Mouse (Mus musculus) CH12.LX (cell line): ENCODE measurements around the gene Slc9b1. TPM values are rescaled to one million over a fixed set of nuclear protein-coding genes. Genes with fewer than 3 reads are reported as not detected.
A peak's percentile ranks its signal among the peaks of the same experiment; 100 is the strongest.

ENCODE experiments used
- DNase-seq: peaks from one replicate; pipeline ENCODE4 v3.0.0-alpha.2; 2013; ENCODE audit errors: extremely low read depth
- H3K27ac ChIP-seq: 2 replicates; pipeline ENCODE4 v1.5.1; 2012; ENCODE audit warnings: low read depth, mild to moderate bottlenecking, control low read depth, moderate library complexity; ENCODE audit not compliant: insufficient read depth
- H3K27me3 ChIP-seq: replicated peaks from 2 replicates; pipeline ENCODE3; 2012; ENCODE audit warnings: inconsistent platforms
- H3K36me3 ChIP-seq, 2 experiments: replicated peaks in 1 of 2; 2 replicates each; pipeline versions ENCODE3 to v1.6.1; 2012; ENCODE audit warnings: inconsistent platforms in 1 of 2, low read length in 1 of 2, mild to moderate bottlenecking in 1 of 2, mixed read lengths in 1 of 2, moderate library complexity in 1 of 2; ENCODE audit not compliant: control insufficient read depth in 1 of 2, insufficient read depth in 1 of 2
- H3K4me1 ChIP-seq, 2 experiments: 2 replicates each; pipeline ENCODE4 v1.6.1; 2012; ENCODE audit warnings: inconsistent platforms in 1 of 2, moderate library complexity in 1 of 2; ENCODE audit not compliant: insufficient read depth in 2 of 2, control insufficient read depth in 1 of 2
- H3K4me2 ChIP-seq: 2 replicates; pipeline ENCODE4 v1.6.1; 2012; ENCODE audit warnings: low read depth, mild to moderate bottlenecking, control low read depth; ENCODE audit not compliant: poor library complexity, insufficient read depth, severe bottlenecking
- H3K4me3 ChIP-seq, 3 experiments: fragments of 150-350 bp in 1 of 3; sonication (generic) in 1 of 3; replicated peaks in 1 of 3; 2 replicates each; pipeline versions ENCODE3 to v1.5.1; 2011 to 2012; ENCODE audit warnings: low read depth in 2 of 3, low read length in 2 of 3, mild to moderate bottlenecking in 2 of 3, moderate library complexity in 2 of 3, control low read depth in 1 of 3, improper control_type of control experiment in 1 of 3, inconsistent platforms in 1 of 3, mixed read lengths in 1 of 3; ENCODE audit not compliant: poor library complexity in 1 of 3
- H3K79me2 ChIP-seq: replicated peaks from 2 replicates; pipeline ENCODE4 v1.6.1; 2012; ENCODE audit warnings: mild to moderate bottlenecking, moderate library complexity; ENCODE audit not compliant: control insufficient read depth, poor library complexity, insufficient read depth, severe bottlenecking; ENCODE audit errors: extremely low read depth
- H3K9ac ChIP-seq: 2 replicates; pipeline ENCODE4 v1.6.1; 2012; ENCODE audit warnings: low read depth, mild to moderate bottlenecking, control low read depth, moderate library complexity; ENCODE audit not compliant: insufficient read depth
- H3K9me3 ChIP-seq: replicated peaks from 2 replicates; pipeline ENCODE3; 2012; ENCODE audit warnings: low read length, inconsistent platforms, mixed read lengths
- BHLHE40 ChIP-seq: IDR thresholded peaks from 2 replicates; pipeline ENCODE4 v1.6.1; 2011; ENCODE audit warnings: mild to moderate bottlenecking, low read depth, low read length, improper control_type of control experiment
- CHD1 ChIP-seq: IDR thresholded peaks from 2 replicates; pipeline ENCODE4 v1.6.1; 2012; ENCODE audit warnings: low read depth, low read length, improper control_type of control experiment, inconsistent platforms
- CHD2 ChIP-seq: IDR thresholded peaks from 2 replicates; pipeline ENCODE4 v1.6.1; 2011; ENCODE audit warnings: low read length, improper control_type of control experiment
- CTCF ChIP-seq, 2 experiments: IDR thresholded peaks in 1 of 2; conservative IDR thresholded peaks in 1 of 2; 2 replicates each; pipeline ENCODE4 v1.5.1; 2011 to 2012; ENCODE audit warnings: low read depth in 2 of 2, low read length in 2 of 2, improper control_type of control experiment in 1 of 2, inconsistent platforms in 1 of 2, mild to moderate bottlenecking in 1 of 2, moderate library complexity in 1 of 2
- E2F4 ChIP-seq: IDR thresholded peaks from 2 replicates; pipeline ENCODE4 v1.6.1; 2011; ENCODE audit warnings: low read depth, low read length, improper control_type of control experiment; ENCODE audit not compliant: insufficient replicate concordance
- ELF1 ChIP-seq: IDR thresholded peaks from 2 replicates; pipeline ENCODE4 v1.6.1; 2014; ENCODE audit warnings: low read depth, mild to moderate bottlenecking, inconsistent platforms, low read length, improper control_type of control experiment
- EP300 ChIP-seq: IDR thresholded peaks from 2 replicates; pipeline ENCODE4 v1.6.1; 2011; ENCODE audit warnings: low read length, improper control_type of control experiment
- ETS1 ChIP-seq: conservative IDR thresholded peaks from 2 replicates; pipeline ENCODE4 v1.6.1; 2012; ENCODE audit warnings: low read depth, mild to moderate bottlenecking, inconsistent platforms, low read length, improper control_type of control experiment, moderate library complexity
- GABPA ChIP-seq: IDR thresholded peaks from 2 replicates; pipeline ENCODE4 v1.6.1; 2012; ENCODE audit warnings: low read depth, low read length, improper control_type of control experiment, inconsistent platforms; ENCODE audit not compliant: insufficient replicate concordance
- HCFC1 ChIP-seq: IDR thresholded peaks from 2 replicates; pipeline ENCODE4 v1.6.1; 2012; ENCODE audit warnings: low read depth, mild to moderate bottlenecking, inconsistent platforms, low read length, improper control_type of control experiment
- IRF4 ChIP-seq: IDR thresholded peaks from 2 replicates; pipeline ENCODE4 v1.6.1; 2014; ENCODE audit warnings: low read depth, mild to moderate bottlenecking, inconsistent platforms, low read length, improper control_type of control experiment
- JUN ChIP-seq: IDR thresholded peaks from 2 replicates; pipeline ENCODE4 v1.6.1; 2011; ENCODE audit warnings: low read depth, mild to moderate bottlenecking, low read length, improper control_type of control experiment, moderate library complexity; ENCODE audit not compliant: insufficient read depth
- JUND ChIP-seq: conservative IDR thresholded peaks from 2 replicates; pipeline ENCODE4 v1.6.1; 2011; ENCODE audit warnings: low read depth, low read length, improper control_type of control experiment
- KAT2A ChIP-seq: IDR thresholded peaks from 2 replicates; pipeline ENCODE4 v1.6.1; 2012; ENCODE audit warnings: low read length, improper control_type of control experiment, inconsistent platforms; ENCODE audit not compliant: insufficient replicate concordance
- MAFK ChIP-seq: IDR thresholded peaks from 2 replicates; pipeline ENCODE4 v1.6.1; 2011; ENCODE audit warnings: low read length, improper control_type of control experiment; ENCODE audit not compliant: insufficient replicate concordance
- MAX ChIP-seq: IDR thresholded peaks from 2 replicates; pipeline ENCODE4 v1.6.1; 2011; ENCODE audit warnings: low read length, improper control_type of control experiment
- MAZ ChIP-seq: IDR thresholded peaks from 2 replicates; pipeline ENCODE4 v1.6.1; 2012; ENCODE audit warnings: low read depth, mild to moderate bottlenecking, inconsistent platforms, low read length, improper control_type of control experiment, moderate library complexity
- MEF2A ChIP-seq: IDR thresholded peaks from 2 replicates; pipeline ENCODE4 v1.6.1; 2014; ENCODE audit warnings: low read depth, mild to moderate bottlenecking, inconsistent platforms, low read length, improper control_type of control experiment, borderline replicate concordance
- MXI1 ChIP-seq: IDR thresholded peaks from 2 replicates; pipeline ENCODE4 v1.6.1; 2011; ENCODE audit warnings: mild to moderate bottlenecking, low read depth, low read length, improper control_type of control experiment
- MYC ChIP-seq: IDR thresholded peaks from 2 replicates; pipeline ENCODE4 v1.6.1; 2011; ENCODE audit warnings: low read depth, mild to moderate bottlenecking, improper control_type of control experiment, low read length
- NELFE ChIP-seq: IDR thresholded peaks from 2 replicates; pipeline ENCODE4 v1.6.1; 2011; ENCODE audit warnings: low read depth, low read length, improper control_type of control experiment
- NRF1 ChIP-seq: IDR thresholded peaks from 2 replicates; pipeline ENCODE4 v1.6.1; 2014; ENCODE audit warnings: low read depth, mild to moderate bottlenecking, inconsistent platforms, low read length, improper control_type of control experiment, moderate library complexity
- PAX5 ChIP-seq: IDR thresholded peaks from 2 replicates; pipeline ENCODE4 v1.6.1; 2012; ENCODE audit warnings: low read length, inconsistent platforms, mixed read lengths
- POLR2A ChIP-seq: IDR thresholded peaks from 2 replicates; pipeline ENCODE4 v1.6.1; 2011; ENCODE audit warnings: low read depth, mild to moderate bottlenecking, improper control_type of control experiment, low read length
- POLR2AphosphoS2 ChIP-seq: IDR thresholded peaks from 2 replicates; pipeline ENCODE4 v1.6.1; 2011; ENCODE audit warnings: low read depth, low read length, improper control_type of control experiment
- RAD21 ChIP-seq: IDR thresholded peaks from 2 replicates; pipeline ENCODE4 v1.6.1; 2011; ENCODE audit warnings: low read depth, mild to moderate bottlenecking, low read length, improper control_type of control experiment, moderate library complexity
- RCOR1 ChIP-seq: conservative IDR thresholded peaks from 2 replicates; pipeline ENCODE4 v1.6.1; 2012; ENCODE audit warnings: low read depth, mild to moderate bottlenecking, inconsistent platforms, low read length, improper control_type of control experiment
- SIN3A ChIP-seq: IDR thresholded peaks from 2 replicates; pipeline ENCODE4 v1.6.1; 2012; ENCODE audit warnings: low read length, improper control_type of control experiment, inconsistent platforms
- SMC3 ChIP-seq: IDR thresholded peaks from 2 replicates; pipeline ENCODE4 v1.6.1; 2011; ENCODE audit warnings: low read depth, low read length, improper control_type of control experiment
- TBP ChIP-seq: conservative IDR thresholded peaks from 2 replicates; pipeline ENCODE4 v1.6.1; 2011; ENCODE audit warnings: low read depth, low read length, improper control_type of control experiment
- TCF12 ChIP-seq: IDR thresholded peaks from 2 replicates; pipeline ENCODE4 v1.6.1; 2014; ENCODE audit warnings: low read depth, mild to moderate bottlenecking, inconsistent platforms, low read length, improper control_type of control experiment
- UBTF ChIP-seq: IDR thresholded peaks from 2 replicates; pipeline ENCODE4 v1.6.1; 2012; ENCODE audit warnings: low read depth, mild to moderate bottlenecking, inconsistent platforms, low read length, improper control_type of control experiment, moderate library complexity
- USF1 ChIP-seq: IDR thresholded peaks from 2 replicates; pipeline ENCODE4 v1.6.1; 2014; ENCODE audit warnings: low read depth, mild to moderate bottlenecking, inconsistent platforms, low read length, improper control_type of control experiment
- USF2 ChIP-seq: conservative IDR thresholded peaks from 2 replicates; pipeline ENCODE4 v1.6.1; 2011; ENCODE audit warnings: low read depth, low read length, improper control_type of control experiment
- ZC3H11A ChIP-seq: IDR thresholded peaks from 2 replicates; pipeline ENCODE4 v1.6.1; 2012; ENCODE audit warnings: low read depth, mild to moderate bottlenecking, inconsistent platforms, low read length, improper control_type of control experiment
- ZKSCAN1 ChIP-seq: IDR thresholded peaks from 2 replicates; pipeline ENCODE4 v1.6.1; 2012; ENCODE audit warnings: low read depth, inconsistent platforms, low read length, improper control_type of control experiment, borderline replicate concordance
- ZMIZ1 ChIP-seq: IDR thresholded peaks from 2 replicates; pipeline ENCODE4 v1.6.1; 2012; ENCODE audit warnings: low read depth, mild to moderate bottlenecking, inconsistent platforms, low read length, improper control_type of control experiment
- ZNF384 ChIP-seq: IDR thresholded peaks from 2 replicates; pipeline ENCODE4 v1.6.1; 2012; ENCODE audit warnings: low read depth, low read length, improper control_type of control experiment, inconsistent platforms
- dilution Hi-C: fragments of 300-500 bp; cut with MboI; formaldehyde crosslinking; loops from 2 replicates; pipeline ENCODE4 v1.14.3; 2020; ENCODE audit warnings: low sequenced_read_pairs; ENCODE audit not compliant: extremely low pct_unique_long_range_greater_than_20kb, extremely low pct_ligation_motif_present
- in situ Hi-C: fragments of 300-500 bp; cut with MboI; formaldehyde crosslinking; loops from 3 replicates; pipeline ENCODE4 v1.14.3; 2019; ENCODE audit warnings: low sequenced_read_pairs, low pct_ligation_motif_present, low pct_unique_long_range_greater_than_20kb, mixed read lengths
- polyA plus RNA-seq: library from polyadenylated mRNA; unstranded; fragments of >175 nt; gene quantifications from 2 replicates; pipeline ENCODE4 v1.2.1, GENCODE M21; 2012; ENCODE audit warnings: low read depth; ENCODE audit not compliant: insufficient read length
- total RNA-seq, 2 experiments: library from RNA; depleted of rRNA; stranded (reverse); fragments of 300-350 nt in 1 of 2; fragments of >200 nt in 1 of 2; gene quantifications; 2 replicates each; pipeline ENCODE4 v1.2.3; 2012 to 2014

The Slc9b1 gene
- total and polyA plus RNA-seq, 3 experiments = 1.9 to 3.1 (median 2.7) TPM

GRCm38 (mm10) chr3:135307411-135308259, 40.2 kb upstream of the Slc9b1 start, which contains the start of gene Slc9b2:
Gene Slc9b2, plus strand, starts transcription at chr3:135307700.
- peak; percentile 87 for DNase-seq
- Histone ChIP-seq H3K27ac (no peak within 1 kb of the TSS), H3K9me3 (no peaks in the 10 kb centered on the region), H3K36me3 (no peaks in the 10 kb centered on the region), H3K27me3 (peaks cover 2% of the 10 kb centered on the region), H3K79me2 (no peaks in the 10 kb centered on the region), H3K4me3 (peak within 1 kb of the TSS; percentile 27 to 54 (median 31)), H3K4me2 (peak within 1 kb of the TSS; percentile 93), H3K9ac (peak within 1 kb of the TSS; percentile 26)
- in situ Hi-C loops = no loop called here
- dilution Hi-C loops = no loop called here
- TF ChIP-seq ZNF384 (no peak), ELF1 (peak; percentile 59; the same call in 1 of the 2 replicates), JUN (no peak), E2F4 (no peak), MAZ (peak; percentile 96), POLR2A (peak; percentile 70), GABPA (no peak), ZC3H11A (no peak), NELFE (peak; percentile 73), MEF2A (peak; percentile 75), PAX5 (no peak), TBP (peak; percentile 77), EP300 (peak; percentile 48; the same call in 1 of the 2 replicates), TCF12 (peak; percentile 72), JUND (no peak), USF1 (no peak), KAT2A (no peak), MAX (peak; percentile 82), BHLHE40 (peak; percentile 80), RAD21 (no peak), USF2 (no peak; the same call in 1 of the 2 replicates), ETS1 (peak; percentile 31), MXI1 (peak; percentile 80), HCFC1 (peak; percentile 47; the same call in 1 of the 2 replicates), POLR2AphosphoS2 (no peak), CTCF (conservative IDR thresholded peaks at IDR 0.05 in 1 of 2, IDR thresholded peaks at IDR 0.05 in 1 of 2; ENCODE audit: low read depth in 2 of 2, low read length in 2 of 2) (no peak), SMC3 (no peak; the same call in 1 of the 2 replicates), UBTF (peak; percentile 89), ZMIZ1 (peak; percentile 56; the same call in 1 of the 2 replicates), IRF4 (peak; percentile 58; the same call in 1 of the 2 replicates), CHD2 (peak; percentile 47; the same call in 1 of the 2 replicates), NRF1 (peak; percentile 78), RCOR1 (0 out of 2 replicates have a peak, but pooled peaks have one; percentile 35), MAFK (no peak; the same call in 1 of the 2 replicates), SIN3A (peak; percentile 77), ZKSCAN1 (no peak), CHD1 (peak; percentile 90), MYC (peak; percentile 69; the same call in 1 of the 2 replicates)
- TF ChIP-seq, all 38 proteins: peak for 22
- peaks cover 5 to 15% of the 10 kb centered on the region in 2 experiments for H3K4me1 ChIP-seq
